In genomic region chr10:110962172-110962571, GRCm38 (mm10) we compare ENCODE assay signal across 14 mouse cellular contexts. TPM values are rescaled to one million over a fixed set of nuclear protein-coding genes. Genes with fewer than 3 reads are reported as not detected.
DNase-seq lines count a peak whose midpoint lies in the region; TF ChIP-seq lines count a peak whose summit lies in the region.
"Had no signal": no experiment of that assay in that cellular context is flagged by ENCODE, and none has a peak within 500 bp of the region (broad histone marks: within the 10 kb centered on the region; RNA-seq: fewer than 3 reads in every experiment).

No protein-coding gene starts in this region.

- peak; percentile 57 for TF ChIP-seq CTCF in gastrocnemius, adult 2 months (IDR thresholded peaks at IDR 0.05)
- TF ChIP-seq CTCF in layer of hippocampus, adult 2 months (conservative IDR thresholded peaks at IDR 0.05) = peak; percentile 66
- TF ChIP-seq CTCF in brain, embryonic 14.5 days (IDR thresholded peaks at IDR 0.05; ENCODE audit: borderline replicate concordance, extremely low read depth, insufficient read depth, insufficient read length) = peak; percentile 41; the same call in 1 of the 2 replicates

- TF ChIP-seq POLR2A in brain, embryonic 14.5 days (IDR thresholded peaks at IDR 0.05; ENCODE audit: borderline replicate concordance, extremely low read depth, insufficient read depth, insufficient read length, poor library complexity, severe bottlenecking) = no peak

- H3K27ac ChIP-seq in gastrocnemius, adult 2 months = no peak overlapping the region
- no peak overlapping the region for H3K27ac ChIP-seq in layer of hippocampus, adult 2 months
- H3K27ac ChIP-seq: forebrain, embryonic 10.5 days; liver, embryonic 13.5 days had no signal

- intact Hi-C loops in gastrocnemius, adult 2 months (cut with DNase I) = no loop called here

- no peak for DNase-seq in gastrocnemius, adult 2 months
- no peak for DNase-seq in gastrocnemius, postnatal 4 days (ENCODE audit: low spot score in 2 of 2)
- DNase-seq in layer of hippocampus, adult 2 months (ENCODE audit: low spot score in 2 of 2) = no peak
- DNase-seq in layer of hippocampus, adult 8-10 months (ENCODE audit: low spot score in 2 of 2) = no peak
- peak; percentile 16 for DNase-seq in A20 (ENCODE audit: low read depth, low spot score)
- no peak for DNase-seq in brain, embryonic 14.5 days (ENCODE audit: low read depth)
- no peak for DNase-seq in ovary, adult 18-20 months (ENCODE audit: low spot score)
- no peak for DNase-seq in cerebellum, adult 11 months
- DNase-seq: adrenal gland, postnatal 14 days; cerebellum, adult 8-10 months; kidney, adult 11 months; liver, embryonic 13.5 days; thymus, postnatal 36 days had no signal

- no peak overlapping the region for H3K4me3 ChIP-seq in gastrocnemius, adult 2 months
- no peak overlapping the region for H3K4me3 ChIP-seq in layer of hippocampus, adult 2 months
- H3K4me3 ChIP-seq: forebrain, embryonic 10.5 days; liver, embryonic 13.5 days had no signal

RNA-seq across cellular contexts. Expression of gene Csrp2, which starts 42.6 kb away (rescaled TPM):
- 1 to 10 TPM; 4.1 to 6.2 TPM for total RNA-seq in gastrocnemius, adult 2 months (2021)
- total RNA-seq in gastrocnemius, postnatal 4 days (2021) = 100 to 1,000 TPM in 1 of 2 experiments, 10 to 100 TPM in 1; 92.7 to 105 TPM
- total RNA-seq in layer of hippocampus, adult 2 months (2021) = 10 to 100 TPM; 20.2 to 24.6 TPM
- total RNA-seq in layer of hippocampus, adult 8-10 months (2022) = 10 to 100 TPM in 3 of 4 experiments, 1 to 10 TPM in 1; 9.4 to 18.2 (median 12.6) TPM
- 108 and 138 TPM in 2 replicates for polyA plus RNA-seq in brain, embryonic 14.5 days (2012; rRNA removed)

RNA-seq across cellular contexts. Expression of gene Zdhhc17, which starts 47.8 kb away (rescaled TPM):
- total RNA-seq in gastrocnemius, adult 2 months (2021) = 10 to 100 TPM; 21.3 to 24.0 TPM
- total RNA-seq in gastrocnemius, postnatal 4 days (2021) = 10 to 100 TPM; 31.5 to 32.4 TPM
- total RNA-seq in layer of hippocampus, adult 2 months (2021) = 100 to 1,000 TPM; 105 to 110 TPM
- total RNA-seq in layer of hippocampus, adult 8-10 months (2022) = 100 to 1,000 TPM in 3 of 4 experiments, 10 to 100 TPM in 1; 95.5 to 113 (median 108) TPM
- polyA plus RNA-seq in brain, embryonic 14.5 days (2012; rRNA removed) = 83.4 and 90.8 TPM in 2 replicates
